Mouse (Mus musculus): ENCODE measurements around the gene Grin3a.

GRCm38 (mm10) chr4:49626973-49627372 lies 218.6 kb downstream of the Grin3a start:
- no peak for TF ChIP-seq TCF3 (IDR thresholded peaks at IDR 0.05; ENCODE audit: insufficient read length, low read depth)
- no peak for TF ChIP-seq POLR2A (IDR thresholded peaks at IDR 0.05; ENCODE audit: insufficient read length, low read depth)
- TF ChIP-seq E2F4 (IDR thresholded peaks at IDR 0.05; ENCODE audit: insufficient read depth), result no peak
- no peak for TF ChIP-seq USF1 (IDR thresholded peaks at IDR 0.05; ENCODE audit: low read depth)
- no peak for TF ChIP-seq MAX (IDR thresholded peaks at IDR 0.05; ENCODE audit: low read depth)
- TF ChIP-seq TCF12 (IDR thresholded peaks at IDR 0.05; ENCODE audit: insufficient read depth, poor library complexity, severe bottlenecking), result no peak
- no peak for TF ChIP-seq CEBPB (IDR thresholded peaks at IDR 0.05; ENCODE audit: insufficient read depth, poor library complexity, severe bottlenecking)
- no peak for TF ChIP-seq MYOG (IDR thresholded peaks at IDR 0.05; ENCODE audit: control insufficient read depth in 1 of 3, insufficient read depth in 1 of 3, insufficient read length in 2 of 3, low read depth in 2 of 3)
- no peak for TF ChIP-seq MYOD1 (IDR thresholded peaks at IDR 0.05; ENCODE audit: control insufficient read depth in 1 of 3, insufficient read length in 2 of 3, low read depth in 2 of 3)
- no peak for TF ChIP-seq REST (IDR thresholded peaks at IDR 0.05; ENCODE audit: insufficient read depth, insufficient read length)
- TF ChIP-seq SRF (IDR thresholded peaks at IDR 0.05; ENCODE audit: control insufficient read depth, insufficient read length, low read depth), result no peak
- TF ChIP-seq POLR2AphosphoS2 (IDR thresholded peaks at IDR 0.05; ENCODE audit: insufficient read length, low read depth), result no peak

Measured in myocyte (in vitro differentiated cells).